Mouse (Mus musculus): ENCODE measurements at regions not wholly inside any gene's neighbourhood (a gene's known extent, or its start where the extent isn't known, plus 50 kb on each side); places are given as distances from the start of the nearest gene placed in this dataset.

GRCm38 (mm10) chr6:144874251-144874650 is 92.5 kb upstream of the Sox5 start:
- TF ChIP-seq TAL1 (IDR thresholded peaks at IDR 0.05; ENCODE audit: low read length) (no peak), GATA1 (IDR thresholded peaks at IDR 0.05; ENCODE audit: low read length) (no peak)
